Mouse (Mus musculus) bone marrow, adult 2 months (tissue): ENCODE data around the gene Spen.

Experiments used
- CTCF ChIP-seq: fragments of 200-500 bp; IDR thresholded peaks from 2 replicates; pipeline ENCODE4 v1.5.1; 2011; ENCODE audit warnings: low read length, control low read depth; ENCODE audit not compliant: control insufficient read depth, insufficient read depth
- POLR2A ChIP-seq: fragments of 200-500 bp; IDR thresholded peaks from 2 replicates; pipeline ENCODE4 v1.6.1; 2011; ENCODE audit warnings: low read depth, mild to moderate bottlenecking, control low read depth, low read length, borderline replicate concordance; ENCODE audit not compliant: control insufficient read depth

GRCm38 (mm10) chr4:141570821-141571220, 32.4 kb upstream of the Spen start:
- no peak for TF ChIP-seq POLR2A
- no peak for TF ChIP-seq CTCF
